Mouse (Mus musculus) lung, postnatal 0 days (tissue): Measurements from ENCODE around the gene Nav3. TPM values are rescaled to one million over a fixed set of nuclear protein-coding genes. Genes with fewer than 3 reads are reported as not detected.
"Not testable (repeated sequence)": the region's sequence is repeated elsewhere in the genome, so short reads cannot be mapped to it uniquely, and the experiment has no call there.

Source experiments
- ATAC-seq: fragments of 200-750 bp; cut with Nextera tagmentation; 2 replicates; pipeline ENCODE4 v1.8.0; 2017; ENCODE audit warnings: moderate library complexity
- DNase-seq: peaks from one replicate; pipeline ENCODE4 v3.0.0-alpha.2; 2016; ENCODE audit warnings: low spot score
- H3K27ac ChIP-seq: fragments of 300-500 bp; sonication (generic); 2 replicates; pipeline ENCODE4 v1.5.1; 2014; ENCODE audit warnings: antibody characterized with exemption, mild to moderate bottlenecking, low read length, mixed read lengths
- H3K27me3 ChIP-seq: fragments of 300-500 bp; sonication (generic); replicated peaks from 2 replicates; pipeline ENCODE4 v1.6.1; 2014; ENCODE audit warnings: low read length, mixed read lengths; ENCODE audit not compliant: insufficient read depth
- H3K36me3 ChIP-seq: fragments of 300-500 bp; sonication (generic); 2 replicates; pipeline ENCODE4 v1.6.1; 2014; ENCODE audit warnings: low read length, mixed read lengths; ENCODE audit not compliant: insufficient read depth
- H3K4me1 ChIP-seq: fragments of 300-500 bp; sonication (generic); 2 replicates; pipeline ENCODE4 v1.6.1; 2014; ENCODE audit warnings: antibody characterized with exemption, low read depth, low read length, mixed read lengths; ENCODE audit not compliant: insufficient read depth
- H3K4me2 ChIP-seq: fragments of 300-500 bp; sonication (generic); replicated peaks from 2 replicates; pipeline ENCODE4 v1.6.1; 2014; ENCODE audit warnings: low read depth, mild to moderate bottlenecking, low read length, moderate library complexity, mixed read lengths
- H3K4me3 ChIP-seq: fragments of 300-500 bp; sonication (generic); 2 replicates; pipeline ENCODE4 v1.5.1; 2014; ENCODE audit warnings: low read depth, low read length
- H3K9ac ChIP-seq: fragments of 300-500 bp; sonication (generic); replicated peaks from 2 replicates; pipeline ENCODE4 v1.6.1; 2014; ENCODE audit warnings: low read depth, mild to moderate bottlenecking
- H3K9me3 ChIP-seq: fragments of 300-500 bp; sonication (generic); 2 replicates; pipeline ENCODE4 v1.6.1; 2016; ENCODE audit warnings: low read length, mixed read lengths
- CTCF ChIP-seq: IDR thresholded peaks from 2 replicates; pipeline ENCODE4 v1.5.1; 2016; ENCODE audit warnings: antibody characterized with exemption, mild to moderate bottlenecking
- EP300 ChIP-seq: IDR thresholded peaks from 2 replicates; pipeline ENCODE4 v1.6.1; 2016; ENCODE audit warnings: antibody characterized with exemption, mild to moderate bottlenecking, control low read depth
- WGBS: fragments of 180-500 bp; shearing (Covaris S2); extraction: QIAGEN DNeasy Blood & Tissue Kit; methylation state at CpG from one replicate; pipeline ENCODE4 v1.1.7; 2014; 5-methylcytosine and 5-hydroxymethylcytosine counted together
- polyA plus RNA-seq: library from polyadenylated mRNA; unstranded; fragments of >200 nt; fragmentation: Nextera tagmentation; extraction: Ambion mirVana; gene quantifications from 2 replicates; pipeline ENCODE4 v1.2.1, GENCODE M21; 2015

Nav3 gene
- polyA plus RNA-seq, 1 experiment from 2014 or later: 0.33 TPM

GRCm38 (mm10) chr10:110085156-110085555 lies 370.8 kb downstream of the Nav3 start:
- WGBS: 5% methylated on average over 5 of the region's 5 CpGs

DNA sequence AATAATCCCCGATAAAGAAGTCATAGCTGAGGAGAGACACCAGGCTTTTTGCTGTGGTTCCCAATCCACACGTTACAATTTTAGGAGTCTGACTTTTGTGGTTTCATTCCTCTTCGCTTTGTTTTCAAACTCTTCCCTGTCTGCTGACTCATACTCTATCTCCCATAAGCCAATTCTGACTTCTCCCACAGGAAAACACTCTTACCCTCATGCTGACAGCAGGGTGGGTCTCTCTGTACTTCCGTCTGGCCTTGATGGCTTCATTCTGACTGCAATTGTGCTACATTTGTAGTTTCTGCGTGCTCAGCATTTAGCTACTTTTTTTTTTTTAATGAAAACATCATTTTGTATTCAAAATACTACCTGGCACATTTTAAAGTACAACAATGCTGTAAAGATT lies 379.4 kb downstream of the Nav3 start:
- H3K4me2 ChIP-seq: no peak overlapping the region
- no peaks in the 10 kb centered on the region for H3K9me3 ChIP-seq
- H3K36me3 ChIP-seq: no peaks in the 10 kb centered on the region
- DNase-seq: no peak
- H3K4me1 ChIP-seq: no peaks in the 10 kb centered on the region
- no peak for ATAC-seq
- WGBS: 75% methylated on average over 5 of the region's 5 CpGs
- H3K9ac ChIP-seq: no peak overlapping the region
- H3K27ac ChIP-seq: no peak overlapping the region
- no peaks in the 10 kb centered on the region for H3K27me3 ChIP-seq
- no peak overlapping the region for H3K4me3 ChIP-seq
- no peak for TF ChIP-seq EP300
- no peak for TF ChIP-seq CTCF

More at GRCm38 (mm10) chr10:110085156-110085555, 370.8 kb downstream of the Nav3 start:
- TF ChIP-seq CTCF (peak; percentile 82), EP300 (no peak)
- no peaks in the 10 kb centered on the region for H3K36me3 ChIP-seq
- no peak overlapping the region for H3K4me2 ChIP-seq
- no peaks in the 10 kb centered on the region for H3K27me3 ChIP-seq
- H3K27ac ChIP-seq: no peak overlapping the region
- H3K4me1 ChIP-seq: no peaks in the 10 kb centered on the region
- no peaks in the 10 kb centered on the region for H3K9me3 ChIP-seq
- H3K4me3 ChIP-seq: no peak overlapping the region
- no peak overlapping the region for H3K9ac ChIP-seq
- DNase-seq (peak; percentile 47), ATAC-seq (no peak)

GRCm38 (mm10) chr10:110072355-110072754 lies 383.6 kb downstream of the Nav3 start:
- H3K4me2 ChIP-seq: no peak overlapping the region
- H3K9ac ChIP-seq: no peak overlapping the region
- no peak overlapping the region for H3K27ac ChIP-seq
- DNase-seq (no peak), ATAC-seq (no peak)
- H3K36me3 ChIP-seq: no peaks in the 10 kb centered on the region
- H3K9me3 ChIP-seq: no peaks in the 10 kb centered on the region
- H3K27me3 ChIP-seq: no peaks in the 10 kb centered on the region
- 51% methylated on average over 8 of the region's 8 CpGs for WGBS
- no peaks in the 10 kb centered on the region for H3K4me1 ChIP-seq
- H3K4me3 ChIP-seq: no peak overlapping the region
- TF ChIP-seq EP300 (no peak), CTCF (no peak)

DNA sequence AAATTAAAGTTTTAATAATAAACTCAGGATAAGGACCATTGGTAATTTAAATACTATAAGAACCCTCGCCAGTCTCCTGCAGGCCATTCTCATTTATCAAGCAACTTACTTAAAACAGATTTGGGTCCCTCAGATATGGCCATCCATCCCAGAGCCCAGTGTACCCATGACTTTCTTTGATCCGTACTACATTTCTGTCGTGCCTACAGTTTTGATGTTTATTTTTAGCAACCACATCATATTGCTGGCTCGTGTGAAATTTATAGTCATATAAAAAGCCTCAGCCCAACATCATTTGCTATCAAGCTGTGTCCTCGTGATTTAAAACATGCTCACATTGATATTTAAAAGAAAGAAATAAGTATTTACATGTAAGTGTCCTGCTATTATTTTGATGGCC lies 394.8 kb downstream of the Nav3 start:
- Histone ChIP-seq H3K4me1 (no peaks in the 10 kb centered on the region), H3K9me3 (no peaks in the 10 kb centered on the region), H3K4me3 (no peak overlapping the region), H3K36me3 (no peaks in the 10 kb centered on the region), H3K27ac (no peak overlapping the region), H3K4me2 (no peak overlapping the region), H3K27me3 (no peaks in the 10 kb centered on the region), H3K9ac (no peak overlapping the region)
- TF ChIP-seq CTCF (no peak), EP300 (no peak)
- DNase-seq: no peak
- ATAC-seq: no peak
- 60% methylated on average over 5 of the region's 5 CpGs for WGBS

- TF ChIP-seq EP300 (no peak), CTCF (no peak)
- ATAC-seq: no peak
- 72% methylated on average over 4 of the region's 4 CpGs for WGBS
These were observed 418.5 kb downstream of the Nav3 start for GRCm38 (mm10) chr10:110037547-110037946.

GRCm38 (mm10) chr10:110034582-110035099 lies 421.4 kb downstream of the Nav3 start:
- Histone ChIP-seq H3K27ac (no peak overlapping the region), H3K4me3 (no peak overlapping the region), H3K4me2 (no peak overlapping the region), H3K36me3 (no peaks in the 10 kb centered on the region), H3K27me3 (no peaks in the 10 kb centered on the region), H3K9me3 (no peaks in the 10 kb centered on the region), H3K4me1 (no peaks in the 10 kb centered on the region), H3K9ac (no peak overlapping the region)
- WGBS: 82% methylated on average over 7 of the region's 7 CpGs
- ATAC-seq: no peak
- no peak for DNase-seq
- TF ChIP-seq CTCF (no peak), EP300 (no peak)

More at GRCm38 (mm10) chr10:110037547-110037946, 418.5 kb downstream of the Nav3 start:
- Histone ChIP-seq H3K9ac (no peak overlapping the region), H3K36me3 (no peaks in the 10 kb centered on the region), H3K27me3 (no peaks in the 10 kb centered on the region), H3K4me3 (no peak overlapping the region), H3K9me3 (no peaks in the 10 kb centered on the region), H3K27ac (no peak overlapping the region), H3K4me1 (no peaks in the 10 kb centered on the region), H3K4me2 (no peak overlapping the region)
- DNase-seq: no peak

- ATAC-seq, H3K4me2 ChIP-seq, H3K9ac ChIP-seq, H3K4me1 ChIP-seq, H3K9me3 ChIP-seq, H3K27me3 ChIP-seq, H3K27ac ChIP-seq, DNase-seq, H3K36me3 ChIP-seq, H3K4me3 ChIP-seq: not testable (repeated sequence)
- WGBS: 69% methylated on average over 2 of the region's 2 CpGs
These were observed 431.1 kb downstream of the Nav3 start for GRCm38 (mm10) chr10:110024897-110025296.
